Mouse (Mus musculus) megakaryocyte, adult 5-6 weeks (primary cell): ENCODE results near the gene Neurl1b. TPM values are rescaled to one million over a fixed set of nuclear protein-coding genes. Genes with fewer than 3 reads are reported as not detected.

ENCODE experiments used
- ATAC-seq: 2 replicates; pipeline ENCODE4 v1.8.0; 2016; ENCODE audit warnings: mild to moderate bottlenecking, inconsistent platforms; ENCODE audit not compliant: poor library complexity, severe bottlenecking
- total RNA-seq, 2 experiments: library from RNA; stranded (forward) in 1 of 2; stranded (reverse) in 1 of 2; fragments of 153-499, 151-499 nt in 1 of 2; fragments of 221-1000, 200-1000 nt in 1 of 2; gene quantifications; 2 replicates each; pipeline versions ENCODE4 v1.2.3 to v1.2.4; 2015 to 2017

Neurl1b gene
- total RNA-seq, 2 experiments from 2014 or later, result 6.9 to 8.5 TPM

DNA sequence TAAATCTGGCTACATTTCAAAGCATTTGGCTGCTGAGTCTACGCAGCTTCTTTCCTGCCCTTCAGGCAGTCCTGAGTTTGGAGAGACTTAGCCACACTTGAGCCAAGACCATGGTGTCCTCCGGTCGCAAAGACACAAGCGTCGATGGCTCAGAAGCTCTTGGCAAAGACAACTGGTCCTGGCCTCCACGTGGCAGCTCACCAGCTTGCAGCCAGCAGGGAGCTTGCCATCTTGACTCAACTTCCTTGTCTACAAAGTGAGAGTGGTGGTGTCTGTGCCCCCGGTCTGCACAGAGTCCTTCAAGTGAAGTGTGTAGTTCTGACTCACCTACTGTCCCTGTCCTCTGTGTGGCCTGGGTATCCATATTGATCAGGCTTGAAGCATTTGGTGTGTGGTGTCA, 22.3 kb upstream of the Neurl1b start:
- no peak for ATAC-seq

DNA sequence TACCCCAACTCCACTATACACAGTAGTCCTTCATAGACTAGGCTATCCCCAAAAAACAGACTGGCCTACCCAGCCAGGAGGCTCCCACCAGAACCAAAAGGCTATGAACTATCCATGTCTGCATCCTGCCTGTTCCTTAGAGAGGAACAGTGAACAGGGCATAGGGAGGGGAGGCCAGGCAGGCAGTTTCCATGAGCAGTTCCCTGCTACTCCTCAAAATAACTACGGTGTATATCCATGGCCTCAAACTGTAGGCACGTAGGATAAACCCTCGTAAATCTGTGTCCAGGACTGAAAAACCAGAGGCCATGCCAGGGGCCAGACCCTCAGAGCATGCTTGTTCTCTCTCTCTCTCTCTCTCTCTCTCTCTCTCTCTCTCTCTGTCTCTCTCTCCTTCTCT, 17.9 kb upstream of the Neurl1b start:
- no peak for ATAC-seq

DNA sequence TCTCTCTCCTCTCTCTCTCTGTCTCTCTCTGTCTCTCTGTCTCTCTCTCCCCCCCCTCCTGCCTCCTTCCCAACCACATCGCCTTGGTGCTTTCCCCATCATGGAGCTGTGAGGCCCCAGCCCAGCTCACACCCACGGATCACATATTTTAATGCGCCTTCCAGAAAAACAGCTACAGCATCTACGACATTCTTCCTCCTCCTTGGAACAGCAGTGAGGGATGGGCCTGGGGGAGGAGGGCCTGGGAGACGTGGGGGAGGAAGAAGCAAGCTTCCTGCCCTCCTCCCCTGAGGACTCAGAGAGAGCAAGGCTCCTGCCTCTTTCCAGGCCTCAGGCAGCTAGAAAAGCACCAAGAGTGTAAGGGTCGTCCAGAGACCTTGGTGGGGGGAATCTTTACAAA, 17.3 kb upstream of the Neurl1b start:
- no peak for ATAC-seq

DNA sequence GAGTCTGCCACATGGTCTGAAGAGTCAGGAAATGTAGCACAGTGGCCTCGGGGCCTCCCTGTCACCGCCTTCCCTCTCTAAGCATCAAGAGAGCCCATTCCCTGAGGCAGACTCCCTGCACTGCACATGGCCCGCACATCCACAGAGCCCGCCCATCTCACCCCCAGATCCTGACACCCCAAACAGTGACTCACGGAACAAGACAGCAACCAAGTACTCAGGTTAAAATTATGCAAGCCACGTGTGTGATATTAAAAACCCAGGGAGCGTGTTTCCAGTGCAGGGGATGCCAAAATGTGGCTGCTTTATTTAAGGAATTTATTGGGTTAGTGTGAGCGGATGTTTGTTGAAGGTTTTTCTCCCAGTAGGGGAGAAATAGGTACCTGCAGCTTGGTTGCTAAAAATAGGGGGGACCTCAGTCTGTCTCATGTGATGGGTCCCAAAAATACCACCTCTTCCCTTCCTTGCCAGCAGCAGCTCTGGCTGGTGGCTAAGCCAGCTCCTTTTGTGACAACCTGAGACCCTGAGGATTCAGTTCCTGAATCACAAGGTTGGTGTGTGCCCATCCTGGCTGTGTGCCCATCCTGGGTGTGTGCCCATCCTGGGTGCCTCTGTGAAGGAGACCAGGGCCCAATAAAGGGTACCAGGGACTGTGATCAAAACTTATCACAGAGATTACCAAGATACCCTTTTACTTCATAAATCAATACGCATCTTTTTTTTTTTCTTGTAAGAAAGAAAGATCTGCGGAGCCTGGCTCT, 9.1 kb upstream of the Neurl1b start:
- ATAC-seq, result no peak

DNA sequence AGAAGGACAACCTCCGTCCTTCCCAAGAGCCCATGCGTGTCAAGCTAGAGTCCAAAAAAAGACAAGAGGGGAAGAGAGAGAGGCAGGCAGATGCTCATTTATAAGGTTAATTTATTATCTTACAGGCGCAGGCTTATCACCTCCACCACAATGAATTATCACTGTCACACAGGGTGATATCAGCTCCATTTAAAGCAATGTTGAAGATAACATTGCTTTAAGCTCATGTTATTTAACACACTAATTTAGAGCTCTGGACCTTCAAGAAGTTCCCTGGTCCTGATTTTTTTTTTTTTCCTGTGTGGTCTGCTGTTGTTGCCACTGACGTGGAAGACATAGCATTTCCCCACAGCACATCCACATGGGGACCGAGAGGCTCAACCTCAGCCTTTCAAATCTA, 1.7 kb upstream of the Neurl1b start:
- ATAC-seq, result no peak

DNA sequence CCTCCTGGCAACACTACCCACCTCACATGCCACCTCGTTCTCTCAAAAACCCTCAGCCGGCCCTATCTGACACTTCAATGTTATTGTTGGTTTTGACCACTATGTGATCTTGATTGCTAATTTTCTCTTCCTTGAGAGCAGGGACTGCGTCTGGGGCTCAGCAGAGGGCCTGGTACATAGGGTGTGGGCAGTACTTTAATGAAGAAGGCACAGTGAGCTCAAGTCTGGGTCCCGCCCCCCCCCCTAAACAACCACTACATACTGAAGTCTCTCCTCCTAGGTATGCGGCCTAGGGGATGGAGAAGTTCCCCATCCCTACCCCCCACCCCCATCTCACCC, 476 bp upstream of the Neurl1b start:
- no peak for ATAC-seq

DNA sequence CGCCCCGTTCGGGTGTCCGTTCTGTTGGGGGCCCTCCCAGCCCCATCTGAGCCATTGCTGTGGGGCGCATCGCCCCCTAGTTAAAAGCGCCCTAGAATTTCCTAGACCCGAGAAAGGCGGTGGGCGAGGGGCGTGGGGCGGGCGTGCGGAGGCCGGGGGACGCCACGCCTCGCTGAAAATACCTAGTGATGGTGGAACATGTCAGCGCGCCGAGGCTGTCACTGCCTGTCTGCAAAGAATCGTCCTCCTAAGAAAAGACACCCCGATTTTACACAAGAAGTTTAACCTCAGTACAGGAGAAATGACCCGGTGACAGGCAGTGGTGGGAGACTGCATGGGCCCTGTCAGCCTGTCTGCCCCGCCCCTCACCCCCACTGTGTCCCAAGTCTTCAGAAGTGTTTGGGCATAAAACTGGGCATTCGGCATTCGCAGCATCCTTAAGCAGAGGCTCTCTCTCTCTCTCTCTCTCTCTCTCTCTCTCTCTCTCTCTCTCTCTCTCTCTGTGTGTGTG, 781 bp downstream of the Neurl1b start:
- no peak for ATAC-seq

DNA sequence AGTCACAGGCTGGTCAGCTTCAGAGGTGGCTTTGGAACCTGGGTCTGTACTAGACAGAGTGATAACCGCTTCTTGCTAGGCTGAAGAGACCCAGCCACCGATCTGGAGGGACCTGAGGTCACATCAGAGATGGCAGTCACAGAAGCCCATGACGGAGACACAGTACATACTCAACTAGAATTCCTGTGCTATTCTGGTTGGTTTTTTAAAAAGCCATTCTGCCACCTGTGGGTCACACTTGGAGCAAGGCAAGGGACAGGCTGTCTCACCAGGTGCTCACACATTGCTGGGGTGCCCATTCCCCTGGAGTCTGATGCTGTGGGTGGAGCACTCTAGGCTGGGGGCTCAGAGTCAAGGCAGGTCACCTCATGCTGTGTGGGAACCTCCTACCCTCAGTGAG, 1.5 kb downstream of the Neurl1b start:
- no peak for ATAC-seq

DNA sequence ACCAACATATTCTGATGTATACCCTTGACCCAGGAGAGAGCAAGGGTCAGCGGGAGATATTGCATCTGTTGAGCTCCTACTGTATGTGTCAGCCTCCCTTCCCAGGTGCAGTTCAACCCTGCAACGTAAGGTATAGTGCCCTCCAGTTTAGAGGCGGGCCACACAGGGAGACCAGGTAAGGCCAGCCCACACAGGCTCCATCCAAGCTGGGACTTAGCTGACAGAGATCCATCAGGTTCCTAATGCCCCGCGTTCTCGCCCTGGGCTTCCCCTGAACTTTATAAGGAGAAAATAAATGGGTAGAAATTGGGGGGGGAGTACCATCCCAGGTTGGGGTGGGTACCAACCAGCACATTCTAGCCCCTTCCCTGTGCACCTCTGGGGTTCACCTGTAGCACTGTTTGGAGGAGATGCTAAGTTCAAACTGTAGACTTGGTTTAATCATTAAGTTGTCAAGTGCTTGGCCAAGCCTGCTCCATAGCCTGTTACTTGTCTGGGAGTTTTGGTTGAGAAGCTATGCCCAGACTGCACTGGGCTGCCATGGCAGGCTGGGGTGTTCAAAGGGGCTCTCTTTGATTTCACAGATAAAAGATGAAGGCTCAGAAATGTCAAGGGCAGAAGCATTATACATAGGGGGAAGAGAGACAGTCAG, 3.3 kb downstream of the Neurl1b start:
- ATAC-seq, result no peak

DNA sequence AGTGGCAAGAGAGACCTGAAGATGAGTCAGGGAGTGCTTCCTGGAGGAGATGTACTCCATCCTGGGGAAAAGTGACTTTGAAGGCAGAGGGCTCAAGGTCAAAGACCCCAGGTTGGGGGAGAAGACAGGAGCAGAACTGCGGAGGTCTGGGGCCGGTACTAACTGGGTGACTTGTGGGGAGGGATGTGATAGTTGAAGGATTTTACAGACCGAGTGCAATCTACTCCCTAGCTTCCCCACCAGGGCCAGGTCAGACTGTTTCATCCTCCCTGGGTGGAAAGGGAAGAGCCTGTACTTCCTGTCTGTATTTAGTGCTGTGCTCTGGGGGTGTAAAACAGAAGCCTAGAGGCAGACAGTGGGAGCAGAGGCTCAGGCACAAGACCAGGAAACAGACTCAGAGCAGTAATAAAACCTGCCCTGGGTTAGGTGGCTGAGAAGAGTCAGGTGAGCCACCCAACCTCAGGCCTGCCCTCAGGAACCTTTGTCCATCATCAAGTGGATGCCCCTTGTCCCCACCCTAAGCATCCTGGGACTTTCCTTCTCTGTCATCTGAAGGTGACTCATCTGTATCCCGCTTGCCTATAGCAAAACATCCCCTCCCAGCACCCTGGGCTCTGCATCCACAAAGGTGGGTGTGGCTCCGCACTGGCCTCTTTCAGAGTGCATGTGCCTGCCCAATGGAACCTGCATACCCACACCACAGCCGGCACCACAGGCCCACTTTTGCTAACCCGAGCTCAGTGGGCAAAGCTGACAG, 6.0 kb downstream of the Neurl1b start:
- no peak for ATAC-seq

DNA sequence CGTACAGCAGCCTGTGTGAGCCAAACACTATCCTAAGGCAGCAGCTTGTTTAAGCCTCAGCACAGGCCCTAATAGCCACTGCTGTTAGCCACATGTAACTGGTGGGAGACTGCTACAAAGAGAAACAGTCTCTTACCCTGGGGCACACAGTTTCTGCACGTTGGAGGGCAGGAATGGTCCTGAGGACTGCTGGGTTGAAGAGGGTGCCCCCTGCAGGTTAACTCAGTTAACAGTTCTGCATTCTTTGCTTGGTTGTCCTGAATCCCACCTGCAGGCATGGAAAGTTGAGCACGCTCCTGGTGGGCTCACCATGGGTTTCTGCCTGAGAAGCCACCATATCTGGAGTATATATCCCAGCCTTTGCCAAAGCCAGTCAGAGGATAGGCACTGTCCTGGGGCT, 6.9 kb downstream of the Neurl1b start:
- ATAC-seq, result no peak

DNA sequence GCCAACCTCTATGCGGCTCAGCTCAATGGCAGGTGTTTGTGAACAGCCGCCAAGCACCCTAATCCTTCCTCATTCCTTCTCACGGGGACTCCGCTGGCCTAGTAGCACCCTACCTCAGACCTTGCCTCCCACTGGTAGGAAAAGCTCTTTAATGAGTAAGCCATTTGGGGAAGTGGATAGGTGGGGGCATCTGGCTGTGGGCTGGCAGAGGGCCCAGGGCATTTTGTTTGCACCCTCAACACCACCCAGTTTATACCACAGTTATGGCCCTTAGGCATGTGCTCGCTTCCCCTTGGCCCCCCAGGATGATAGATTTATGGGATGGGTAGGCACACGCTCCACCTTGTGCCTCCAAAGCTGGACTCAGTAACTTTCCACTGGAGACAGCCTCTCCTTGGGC, 7.8 kb downstream of the Neurl1b start:
- ATAC-seq, result peak; percentile 45; the same call in 1 of the 2 replicates

DNA sequence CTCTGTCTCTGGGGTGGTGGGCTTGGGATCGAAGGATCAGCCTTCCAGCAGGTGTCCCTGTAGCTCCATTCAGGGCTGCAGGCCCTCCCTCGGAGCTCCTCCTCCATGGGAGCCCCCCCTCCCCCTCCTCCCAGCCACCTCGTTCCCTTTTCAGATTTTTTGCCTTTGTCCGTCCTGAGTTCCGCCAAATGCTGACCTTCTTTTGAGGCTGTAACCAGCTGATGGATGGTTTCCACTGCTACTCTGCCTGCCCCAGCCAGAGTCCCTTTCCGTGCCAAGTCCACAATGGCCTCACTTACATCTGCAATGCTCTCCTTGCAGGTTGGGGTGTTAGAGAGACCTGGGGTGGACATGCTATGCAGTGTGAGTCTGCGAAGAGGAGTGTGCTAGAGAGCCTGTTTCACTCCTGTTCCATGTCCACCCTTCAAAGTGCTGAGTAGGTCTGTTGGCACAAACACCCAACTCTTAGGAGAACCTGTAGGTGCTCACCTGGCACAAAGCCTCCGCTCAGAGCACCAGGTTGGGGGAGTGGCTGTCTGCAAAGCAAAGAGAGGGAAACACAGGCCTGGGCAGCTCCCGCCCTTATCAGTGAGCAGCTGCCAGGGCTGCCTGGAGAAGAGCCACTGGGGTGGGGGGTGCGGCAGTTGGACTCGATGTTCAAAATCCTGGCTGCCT, 9.5 kb downstream of the Neurl1b start:
- no peak for ATAC-seq

DNA sequence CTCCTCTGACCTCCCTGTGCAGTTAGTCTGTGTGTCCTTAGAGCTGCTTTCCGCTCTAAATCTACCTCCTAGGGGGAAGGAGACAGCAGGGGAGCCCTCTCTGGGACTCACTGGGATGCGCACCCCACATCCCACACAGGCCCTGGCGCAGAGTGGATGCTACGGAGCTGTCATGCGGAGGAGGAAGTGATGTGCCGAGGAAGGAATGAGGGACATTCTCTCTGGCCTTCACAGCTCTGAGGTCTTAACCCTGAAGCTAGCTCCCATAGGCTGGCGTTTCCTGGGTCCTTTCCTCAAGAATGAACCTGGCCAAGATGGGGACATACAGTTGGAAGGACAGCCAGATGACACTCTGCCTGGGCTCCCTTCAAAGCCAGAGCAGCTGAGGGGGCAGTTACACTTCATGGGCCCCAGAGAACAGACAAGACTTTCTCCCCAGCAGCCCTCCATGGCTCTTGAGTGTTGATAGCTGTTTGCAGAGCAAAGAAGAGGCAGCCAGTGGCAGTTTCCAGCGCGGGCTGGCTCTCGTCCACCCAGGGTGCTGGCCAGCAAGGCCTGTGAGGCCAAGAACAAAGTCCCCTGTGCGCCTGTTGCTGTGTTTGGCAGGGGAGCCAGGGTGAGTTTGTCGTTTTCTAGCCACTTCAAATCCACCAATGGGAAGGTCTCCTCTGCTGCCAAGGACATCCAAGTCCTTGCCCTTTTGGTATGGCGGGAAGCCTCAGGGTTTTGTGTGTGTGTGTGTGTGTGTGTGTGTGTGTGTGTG, 10.5 kb downstream of the Neurl1b start:
- no peak for ATAC-seq

DNA sequence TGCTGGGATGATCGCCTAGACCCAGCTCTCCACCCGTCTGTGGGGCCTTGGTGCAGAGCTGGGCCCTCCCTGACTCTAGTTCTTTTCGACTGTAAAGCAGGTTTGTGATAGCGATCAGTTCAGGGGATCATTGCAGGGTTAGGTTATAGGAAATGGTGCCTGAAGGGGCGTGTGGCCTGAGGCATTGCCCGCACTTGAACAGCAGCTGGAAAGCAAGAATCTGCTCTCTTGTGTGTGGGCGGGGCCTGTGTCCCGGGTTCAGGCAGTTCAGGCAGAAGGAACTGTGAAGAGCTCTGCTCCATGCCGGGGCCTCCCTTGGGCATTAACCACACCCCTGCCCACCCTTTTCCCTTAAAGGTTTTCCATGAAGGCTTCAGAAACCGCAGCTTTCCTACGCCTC, 18.7 kb downstream of the Neurl1b start:
- ATAC-seq, result no peak

DNA sequence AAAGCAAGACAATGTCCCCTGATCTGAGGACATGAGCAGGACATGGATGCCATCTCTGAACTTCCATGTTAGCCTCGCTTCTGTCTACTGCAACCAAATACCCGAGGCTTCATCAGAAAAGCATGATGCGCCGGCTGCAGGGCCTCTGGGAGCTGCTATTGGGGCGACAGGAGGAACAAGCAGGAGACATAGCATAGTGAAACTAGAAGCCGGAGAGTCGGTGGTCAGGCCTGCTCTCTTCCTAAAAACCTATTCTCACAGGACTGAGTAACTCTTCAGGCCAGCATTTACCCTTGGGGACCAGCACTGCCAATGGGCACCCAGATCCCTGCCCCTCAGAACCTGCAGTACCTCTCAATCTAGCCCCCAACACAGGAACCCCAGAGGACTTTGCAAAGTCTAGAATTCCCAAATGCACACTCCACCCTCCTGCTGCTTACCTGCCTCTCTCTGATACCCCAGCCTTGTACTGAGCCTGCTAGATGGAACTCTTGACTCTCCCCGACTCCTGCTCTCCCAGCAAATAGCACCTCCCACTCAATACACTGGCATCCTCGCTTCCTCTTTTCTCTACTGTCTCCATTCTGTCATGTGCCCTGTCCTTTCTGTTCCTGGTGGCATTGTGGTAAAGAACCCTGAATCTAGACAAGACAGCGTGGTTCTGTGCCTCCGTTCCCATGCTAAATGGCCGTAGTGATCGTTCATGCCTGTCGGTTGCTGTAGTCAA, 22.6 kb downstream of the Neurl1b start:
- ATAC-seq, result peak; percentile 78

DNA sequence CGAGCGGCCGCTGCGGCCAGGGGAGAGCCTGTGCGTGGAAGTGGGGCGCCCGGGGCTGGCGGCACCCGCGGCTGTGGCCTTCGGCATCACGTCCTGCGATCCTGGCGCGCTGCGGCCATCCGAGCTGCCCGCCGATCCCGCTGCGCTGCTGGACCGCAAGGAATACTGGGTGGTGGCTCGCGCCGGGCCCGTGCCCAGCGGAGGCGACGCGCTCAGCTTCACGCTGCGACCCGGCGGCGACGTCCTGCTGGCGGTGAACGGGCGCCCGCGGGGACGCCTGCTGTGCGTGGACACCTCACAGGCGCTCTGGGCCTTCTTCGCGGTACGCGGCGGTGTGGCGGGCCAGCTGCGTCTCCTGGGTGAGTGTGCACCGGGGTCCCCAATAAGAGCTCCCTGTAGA, 24.4 kb downstream of the Neurl1b start:
- ATAC-seq, result no peak

DNA sequence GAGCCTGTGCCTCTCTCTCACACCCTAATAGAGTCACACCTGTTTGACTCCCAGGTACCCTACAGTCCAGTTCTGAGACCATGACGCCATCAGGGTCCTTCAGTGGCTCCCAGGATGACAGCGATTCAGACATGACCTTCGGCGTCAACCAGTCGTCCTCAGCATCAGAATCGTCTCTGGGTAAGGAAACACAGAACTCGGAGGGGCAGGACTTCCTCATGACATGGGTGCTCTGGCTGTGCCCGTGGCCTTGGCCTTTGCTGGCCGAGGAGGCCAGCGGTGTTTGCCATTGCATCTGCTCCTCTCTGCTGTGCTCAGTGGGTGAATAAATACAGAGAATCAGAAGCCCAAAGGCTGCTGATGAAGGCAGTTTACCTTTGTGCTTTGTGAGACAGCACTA, 26.4 kb downstream of the Neurl1b start:
- ATAC-seq, result no peak

DNA sequence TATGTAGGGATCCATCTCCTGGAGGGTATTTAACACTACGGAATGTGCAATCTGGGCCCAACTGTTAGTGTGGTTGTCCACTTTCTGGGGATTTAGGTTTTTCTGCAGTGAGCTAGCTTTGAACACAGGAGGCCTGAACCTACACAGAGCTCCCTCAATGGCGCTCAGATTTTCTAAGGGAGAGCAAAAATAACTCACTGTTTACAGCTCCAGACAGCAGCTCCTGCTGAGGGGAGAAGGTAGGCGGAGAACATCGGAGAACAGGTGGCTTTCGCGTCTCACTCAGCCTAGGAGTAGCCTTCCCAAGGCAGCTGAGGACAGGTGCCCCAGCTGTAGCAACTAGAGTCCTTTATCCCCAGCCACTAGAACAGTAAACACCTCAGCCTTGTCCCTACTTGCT, 27.6 kb downstream of the Neurl1b start:
- ATAC-seq, result no peak

DNA sequence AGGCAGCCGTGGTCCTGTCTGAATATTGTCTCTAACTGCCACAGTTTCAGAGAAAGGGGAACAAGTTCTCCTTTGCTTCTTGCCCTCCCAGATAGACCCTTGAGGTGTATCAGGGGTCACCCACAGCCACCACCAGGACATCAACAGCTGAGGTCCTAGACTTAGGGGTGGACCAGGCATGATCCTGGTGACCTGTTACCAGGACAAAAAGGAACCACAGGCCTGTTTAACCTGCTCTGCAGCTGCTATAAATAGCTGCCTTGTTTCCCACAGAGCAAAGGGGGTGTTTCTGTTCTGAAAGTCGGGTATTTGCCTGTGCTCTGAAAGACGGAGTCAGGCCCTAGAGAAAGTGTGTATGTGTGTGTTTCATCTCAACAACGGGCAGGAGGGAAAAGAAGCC, 29.2 kb downstream of the Neurl1b start:
- no peak for ATAC-seq
